Mouse (Mus musculus) brain, embryonic 14.5 days (tissue): Measurements from ENCODE around the gene Jade2.

Experiments used
- CTCF ChIP-seq: fragments of 200-500 bp; IDR thresholded peaks from 2 replicates; pipeline ENCODE4 v1.5.1; 2012; ENCODE audit warnings: inconsistent platforms, mild to moderate bottlenecking, moderate library complexity, borderline replicate concordance; ENCODE audit not compliant: insufficient read depth, insufficient read length; ENCODE audit errors: extremely low read depth
- POLR2A ChIP-seq: fragments of 200-500 bp; IDR thresholded peaks from 2 replicates; pipeline ENCODE4 v1.6.1; 2012; ENCODE audit warnings: mild to moderate bottlenecking, inconsistent platforms, borderline replicate concordance; ENCODE audit not compliant: poor library complexity, insufficient read depth, insufficient read length, severe bottlenecking; ENCODE audit errors: extremely low read depth

GRCm38 (mm10) chr11:51812022-51812546 is 45.4 kb downstream of the Jade2 start:
- TF ChIP-seq POLR2A (no peak), CTCF (no peak)
